Mouse (Mus musculus) stomach, postnatal 0 days (tissue): Measurements from ENCODE around the gene 5330417C22Rik. TPM values are rescaled to one million over a fixed set of nuclear protein-coding genes. Genes with fewer than 3 reads are reported as not detected.

ENCODE experiments used
- ATAC-seq: fragments of 200-750 bp; cut with Nextera tagmentation; 2 replicates; pipeline ENCODE4 v1.8.0; 2017; ENCODE audit not compliant: low FRiP score, low TSS enrichment
- DNase-seq: peaks from one replicate; pipeline ENCODE4 v3.0.0-alpha.2; 2016; ENCODE audit warnings: low spot score
- H3K27ac ChIP-seq: fragments of 300-500 bp; sonication (generic); replicated peaks from 2 replicates; pipeline ENCODE4 v1.5.1; 2014; ENCODE audit warnings: mild to moderate bottlenecking, control low read depth
- H3K27me3 ChIP-seq: fragments of 300-500 bp; sonication (generic); 2 replicates; pipeline ENCODE4 v1.6.1; 2014; ENCODE audit warnings: low read length; ENCODE audit not compliant: control insufficient read depth, insufficient read depth
- H3K36me3 ChIP-seq: fragments of 300-500 bp; sonication (generic); 2 replicates; pipeline ENCODE4 v1.6.1; 2014; ENCODE audit warnings: low read length, mixed read lengths; ENCODE audit not compliant: control insufficient read depth, insufficient read depth
- H3K4me1 ChIP-seq: fragments of 300-500 bp; sonication (generic); replicated peaks from 2 replicates; pipeline ENCODE4 v1.6.1; 2014; ENCODE audit warnings: antibody characterized with exemption; ENCODE audit not compliant: control insufficient read depth, insufficient read depth
- H3K4me2 ChIP-seq: fragments of 300-500 bp; sonication (generic); replicated peaks from 2 replicates; pipeline ENCODE4 v1.6.1; 2014; ENCODE audit warnings: low read depth, mild to moderate bottlenecking, control low read depth, moderate library complexity
- H3K4me3 ChIP-seq: fragments of 300-500 bp; sonication (generic); 2 replicates; pipeline ENCODE4 v1.5.1; 2014; ENCODE audit warnings: low read depth, low read length, control low read depth
- H3K9ac ChIP-seq: fragments of 300-500 bp; sonication (generic); 2 replicates; pipeline ENCODE4 v1.6.1; 2014; ENCODE audit warnings: mild to moderate bottlenecking, low read length, control low read depth, mixed read lengths
- H3K9me3 ChIP-seq: fragments of 300-500 bp; sonication (generic); 2 replicates; pipeline ENCODE4 v1.6.1; 2016; ENCODE audit warnings: low read length; ENCODE audit not compliant: control insufficient read depth
- CTCF ChIP-seq: IDR thresholded peaks from 2 replicates; pipeline ENCODE4 v1.5.1; 2016; ENCODE audit warnings: antibody characterized with exemption, low read depth, mild to moderate bottlenecking, moderate library complexity
- EP300 ChIP-seq: optimal IDR thresholded peaks from 2 replicates; pipeline ENCODE3; 2016; ENCODE audit warnings: antibody characterized with exemption
- WGBS: fragments of 180-500 bp; shearing (Covaris S2); extraction: QIAGEN DNeasy Blood & Tissue Kit; methylation state at CpG from one replicate; pipeline ENCODE4 v1.1.7; 2014; 5-methylcytosine and 5-hydroxymethylcytosine counted together
- polyA plus RNA-seq: library from polyadenylated mRNA; unstranded; fragments of >200 nt; fragmentation: Nextera tagmentation; extraction: Ambion mirVana; gene quantifications from 2 replicates; pipeline ENCODE4 v1.2.1, GENCODE M21; 2015

5330417C22Rik gene
- polyA plus RNA-seq, 1 experiment from 2014 or later: 30.8 TPM

GRCm38 (mm10) chr3:108489968-108490367 lies 46.4 kb downstream of the 5330417C22Rik start:
- H3K27ac ChIP-seq: no peak overlapping the region
- no peaks in the 10 kb centered on the region for H3K4me1 ChIP-seq
- DNase-seq: no peak
- no peaks in the 10 kb centered on the region for H3K36me3 ChIP-seq
- TF ChIP-seq EP300 (no peak), CTCF (peak; percentile 67)
- no peak overlapping the region for H3K9ac ChIP-seq
- WGBS: 42% methylated on average over 3 of the region's 3 CpGs
- no peak for ATAC-seq
- no peaks in the 10 kb centered on the region for H3K27me3 ChIP-seq
- no peak overlapping the region for H3K4me3 ChIP-seq
- H3K9me3 ChIP-seq: no peaks in the 10 kb centered on the region
- no peak overlapping the region for H3K4me2 ChIP-seq

GRCm38 (mm10) chr3:108484749-108485148 lies 51.6 kb downstream of the 5330417C22Rik start:
- Histone ChIP-seq H3K4me3 (no peak overlapping the region), H3K9ac (no peak overlapping the region), H3K27me3 (no peaks in the 10 kb centered on the region), H3K27ac (no peak overlapping the region), H3K9me3 (no peaks in the 10 kb centered on the region), H3K4me2 (no peak overlapping the region), H3K36me3 (no peaks in the 10 kb centered on the region), H3K4me1 (no peaks in the 10 kb centered on the region)
- ATAC-seq (0 out of 2 replicates have a peak, but pooled peaks have one; percentile 46), DNase-seq (no peak)
- TF ChIP-seq EP300: no peak
- no peak for TF ChIP-seq CTCF
- 68% methylated on average over 4 of the region's 4 CpGs for WGBS

- 60% methylated on average over 4 of the region's 4 CpGs for WGBS
- H3K9me3 ChIP-seq: no peaks in the 10 kb centered on the region
- no peaks in the 10 kb centered on the region for H3K4me1 ChIP-seq
- DNase-seq (no peak), ATAC-seq (no peak)
- no peak overlapping the region for H3K4me2 ChIP-seq
- TF ChIP-seq CTCF (no peak), EP300 (no peak)
- no peak overlapping the region for H3K4me3 ChIP-seq
- no peaks in the 10 kb centered on the region for H3K36me3 ChIP-seq
- peak overlapping the region; percentile 86 for H3K27ac ChIP-seq
- H3K27me3 ChIP-seq: no peaks in the 10 kb centered on the region
- H3K9ac ChIP-seq: no peak overlapping the region
Observed at GRCm38 (mm10) chr3:108478800-108479199, 57.5 kb downstream of the 5330417C22Rik start.

GRCm38 (mm10) chr3:108476761-108477619 lies 59.3 kb downstream of the 5330417C22Rik start:
- peak; percentile 85 for DNase-seq
- no peak overlapping the region for H3K4me2 ChIP-seq

GRCm38 (mm10) chr3:108475496-108475895 lies 60.8 kb downstream of the 5330417C22Rik start:
- WGBS: 58% methylated on average over 5 of the region's 5 CpGs
- Histone ChIP-seq H3K9ac (no peak overlapping the region), H3K36me3 (no peaks in the 10 kb centered on the region), H3K27ac (peak overlapping the region; percentile 45; the same call in 1 of the 2 replicates), H3K4me3 (no peak overlapping the region), H3K4me2 (no peak overlapping the region), H3K9me3 (no peaks in the 10 kb centered on the region), H3K27me3 (no peaks in the 10 kb centered on the region), H3K4me1 (no peaks in the 10 kb centered on the region)
- DNase-seq (no peak), ATAC-seq (no peak)
- TF ChIP-seq CTCF: peak; percentile 15; the same call in 1 of the 2 replicates
- TF ChIP-seq EP300: no peak

More at GRCm38 (mm10) chr3:108476761-108477619, 59.3 kb downstream of the 5330417C22Rik start:
- Histone ChIP-seq H3K4me1 (no peaks in the 10 kb centered on the region), H3K9me3 (no peaks in the 10 kb centered on the region), H3K9ac (no peak overlapping the region), H3K4me3 (no peak overlapping the region), H3K27me3 (no peaks in the 10 kb centered on the region), H3K36me3 (no peaks in the 10 kb centered on the region), H3K27ac (peak overlapping the region; percentile 86)
- WGBS: 26% methylated on average over 14 of the region's 14 CpGs
- TF ChIP-seq CTCF: no peak
- TF ChIP-seq EP300: peak; percentile 91
- peak; percentile 81 for ATAC-seq

- 77% methylated on average over 7 of the region's 7 CpGs for WGBS
- peak overlapping the region; percentile 30; the same call in 1 of the 2 replicates for H3K27ac ChIP-seq
- peak; percentile 55; the same call in 1 of the 2 replicates for ATAC-seq
Observed at GRCm38 (mm10) chr3:108474969-108475368, 61.4 kb downstream of the 5330417C22Rik start.

More at GRCm38 (mm10) chr3:108474969-108475368, 61.4 kb downstream of the 5330417C22Rik start:
- DNase-seq: peak; percentile 61
- Histone ChIP-seq H3K4me1 (no peaks in the 10 kb centered on the region), H3K4me3 (no peak overlapping the region), H3K36me3 (no peaks in the 10 kb centered on the region), H3K4me2 (no peak overlapping the region), H3K9me3 (no peaks in the 10 kb centered on the region), H3K9ac (no peak overlapping the region), H3K27me3 (no peaks in the 10 kb centered on the region)
- no peak for TF ChIP-seq EP300
- TF ChIP-seq CTCF: no peak
